Mouse (Mus musculus) spleen, adult 2 months (tissue): ENCODE results near the gene Itgam.

Source experiments
- CTCF ChIP-seq: fragments of 200-500 bp; IDR thresholded peaks from 2 replicates; pipeline ENCODE4 v1.5.1; 2011; ENCODE audit warnings: mild to moderate bottlenecking, inconsistent platforms; ENCODE audit not compliant: insufficient read depth, insufficient read length, insufficient replicate concordance; ENCODE audit errors: extremely low read depth
- POLR2A ChIP-seq: fragments of 200-500 bp; IDR thresholded peaks from 2 replicates; pipeline ENCODE4 v1.6.1; 2011; ENCODE audit warnings: low read depth, low read length, inconsistent platforms

- no peak for TF ChIP-seq CTCF
- TF ChIP-seq POLR2A, result no peak
Measured at GRCm38 (mm10) chr7:128166391-128166790, 104.0 kb downstream of the Itgam start.
